Mouse (Mus musculus) T-helper 1 cell (primary cell): ENCODE measurements around the gene Olfr1512.
"Not testable (repeated sequence)": the region's sequence is repeated elsewhere in the genome, so short reads cannot be mapped to it uniquely, and the experiment has no call there.

ENCODE experiments used
- in situ Hi-C: fragments of 300-600 bp; cut with MboI, MseI; formaldehyde crosslinking; loops from one replicate; pipeline ENCODE4 v1.15.1; 2025; ENCODE audit warnings: high pct_unique_total_duplicates

Gene Olfr1512

GRCm38 (mm10) chr14:52379068-52379467 lies at the start of gene Olfr1512:
Olfr1512 (minus strand) TSS chr14:52379168.
- in situ Hi-C loops: no loop called here

GRCm38 (mm10) chr14:52427686-52428085 lies 48.7 kb upstream of the Olfr1512 start:
- in situ Hi-C loops: no loop called here

DNA sequence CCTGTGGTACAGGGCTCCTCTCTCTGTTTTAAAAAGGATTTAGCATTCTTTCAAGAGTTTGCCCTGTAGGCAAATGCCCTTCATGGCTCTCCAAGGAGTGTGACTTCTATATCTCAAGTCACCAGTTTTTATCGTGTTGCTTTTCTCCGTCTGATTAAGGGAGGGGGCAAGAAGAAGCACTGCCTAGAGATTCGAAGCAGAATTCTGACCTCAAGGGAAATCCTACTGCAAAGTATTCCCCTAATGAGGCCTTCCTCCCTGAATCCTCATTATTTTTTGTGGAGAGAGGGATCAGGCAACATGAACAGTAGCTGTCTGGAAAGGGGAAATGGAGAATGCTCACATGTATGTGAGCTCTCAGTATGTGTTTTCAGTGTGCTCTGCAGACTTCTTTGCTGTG lies 35.3 kb upstream of the Olfr1512 start, which contains the start of gene Olfr1510:
Gene Olfr1510 (minus strand): TSS at position 101 of the 400 bp plus-strand sequence.
- in situ Hi-C loops: no loop called here

DNA sequence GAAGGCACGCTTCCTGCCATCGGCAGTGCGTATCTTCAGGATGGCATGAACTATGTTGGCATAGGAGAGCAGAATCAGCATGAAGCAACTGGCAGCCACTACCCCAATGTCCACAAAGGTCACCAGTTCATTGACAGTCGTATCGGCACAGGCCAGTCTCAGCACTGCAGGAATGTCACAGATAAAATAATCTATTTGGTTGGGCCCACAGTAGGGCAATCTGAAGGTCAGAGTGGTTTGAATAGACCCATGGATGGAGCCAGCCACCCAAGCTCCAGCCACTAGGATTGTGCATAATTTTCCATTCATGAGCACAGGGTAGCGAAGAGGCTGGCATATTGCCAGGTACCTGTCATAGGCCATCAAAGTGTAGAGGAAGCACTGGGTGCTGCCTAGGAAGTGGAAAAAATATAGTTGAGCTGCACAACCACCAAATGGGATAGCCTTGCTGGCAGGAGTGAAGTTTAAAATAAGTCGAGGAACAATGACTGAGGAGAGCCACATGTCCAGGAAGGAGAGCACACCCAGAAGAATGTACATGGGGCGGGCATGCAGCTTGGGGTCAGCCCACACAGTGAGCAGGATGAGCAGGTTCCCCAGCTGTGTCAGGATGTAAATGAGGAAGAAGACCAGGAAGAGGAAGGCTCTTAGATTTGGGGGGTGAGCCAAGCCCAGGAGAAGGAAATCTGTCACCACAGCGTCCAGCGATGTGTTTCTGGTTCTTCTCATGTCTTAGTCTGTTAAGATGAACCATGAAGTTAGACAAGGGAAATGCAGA lies 31.4 kb upstream of the Olfr1512 start:
- in situ Hi-C loops: not testable (repeated sequence)

DNA sequence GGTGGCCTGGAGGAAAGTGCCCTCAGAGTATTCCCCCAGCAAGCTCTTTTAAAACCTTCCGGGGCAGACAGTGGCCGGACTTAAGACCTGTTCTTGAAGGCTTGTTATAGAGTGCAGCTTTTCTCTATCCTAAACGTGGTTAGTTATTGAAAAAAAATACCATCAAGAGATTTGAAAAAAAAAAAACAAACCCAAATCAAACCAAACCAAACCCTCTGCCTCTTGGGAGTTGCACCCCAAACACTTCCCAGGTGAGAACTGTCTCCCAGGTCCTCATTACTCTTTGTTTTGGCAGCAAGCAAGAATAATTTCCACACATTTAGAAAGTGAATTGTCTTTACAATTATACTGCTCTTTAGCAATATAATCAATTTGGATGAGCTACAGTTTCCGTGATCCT lies 18.3 kb upstream of the Olfr1512 start, which contains the start of gene Olfr1511:
Gene Olfr1511 (minus strand): TSS at position 101 of the 400 bp plus-strand sequence.
- in situ Hi-C loops: no loop called here

DNA sequence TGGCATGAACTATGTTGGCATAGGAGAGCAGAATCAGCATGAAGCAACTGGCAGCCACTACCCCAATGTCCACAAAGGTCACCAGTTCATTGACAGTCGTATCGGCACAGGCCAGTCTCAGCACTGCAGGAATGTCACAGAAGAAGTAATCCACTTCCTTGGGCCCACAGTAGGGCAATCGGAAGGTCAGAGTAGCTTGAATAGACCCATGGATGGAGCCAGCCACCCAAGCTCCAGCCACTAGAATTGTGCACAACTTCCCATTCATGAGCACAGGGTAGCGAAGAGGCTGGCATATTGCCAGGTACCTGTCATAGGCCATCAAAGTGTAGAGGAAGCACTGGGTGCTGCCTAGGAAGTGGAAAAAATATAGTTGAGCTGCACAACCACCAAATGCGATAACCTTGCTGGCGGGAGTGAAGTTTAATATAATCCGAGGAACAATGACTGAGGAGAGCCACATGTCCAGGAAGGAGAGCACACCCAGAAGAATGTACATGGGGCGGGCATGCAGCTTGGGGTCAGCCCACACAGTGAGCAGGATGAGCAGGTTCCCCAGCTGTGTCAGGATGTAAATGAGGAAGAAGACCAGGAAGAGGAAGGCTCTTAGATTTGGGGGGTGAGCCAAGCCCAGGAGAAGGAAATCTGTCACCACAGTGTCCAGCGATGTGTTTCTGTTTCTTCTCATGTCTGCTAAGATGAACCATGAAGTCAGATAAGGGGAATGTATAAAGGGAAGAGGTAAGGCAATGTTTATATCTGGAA lies 11.3 kb upstream of the Olfr1512 start:
- in situ Hi-C loops: not testable (repeated sequence)

DNA sequence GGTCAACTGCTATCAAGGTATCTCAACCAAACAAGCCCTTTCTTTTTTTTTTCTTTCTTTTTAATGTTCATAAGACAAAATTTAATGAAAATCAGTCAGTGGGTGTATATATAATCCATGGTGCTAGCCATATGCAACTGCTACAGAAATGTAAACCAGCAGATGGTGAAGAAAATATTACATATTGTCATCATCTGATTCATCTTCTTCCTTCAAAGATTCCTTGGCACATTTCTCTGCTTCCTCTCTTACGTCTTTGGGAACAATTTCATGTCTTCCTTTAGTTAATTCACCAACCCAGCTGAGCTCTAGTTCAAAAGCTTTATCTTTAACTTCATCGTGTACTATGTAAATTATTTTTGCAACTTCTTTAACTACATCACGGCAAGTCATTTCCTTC lies 10.2 kb downstream of the Olfr1512 start:
- in situ Hi-C loops: no loop called here

DNA sequence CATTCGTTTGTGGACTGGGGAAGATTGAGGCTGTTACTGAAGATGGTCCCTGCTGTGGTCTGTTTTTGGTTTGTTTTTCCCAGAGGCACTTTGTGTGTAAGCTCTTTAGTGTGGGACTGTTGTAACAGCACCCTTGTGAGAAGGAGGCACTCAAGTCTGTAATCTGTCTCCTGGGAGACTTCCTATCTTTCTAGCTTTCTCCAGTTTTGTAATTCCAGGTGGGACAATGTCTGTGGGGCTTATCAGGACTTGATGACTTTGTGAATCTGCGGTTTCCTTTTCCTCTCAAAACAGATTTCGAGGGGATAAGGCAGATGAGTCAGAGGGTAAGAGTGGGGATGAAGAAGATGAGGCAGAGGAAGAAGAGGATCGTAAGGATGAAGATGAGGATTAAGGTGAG lies 22.7 kb downstream of the Olfr1512 start, which contains the start of gene Olfr1513:
Gene Olfr1513 (minus strand): TSS at position 101 of the 400 bp plus-strand sequence.
- in situ Hi-C loops: no loop called here

- in situ Hi-C loops: no loop called here
These were observed 39.5 kb downstream of the Olfr1512 start for GRCm38 (mm10) chr14:52339512-52339852.

DNA sequence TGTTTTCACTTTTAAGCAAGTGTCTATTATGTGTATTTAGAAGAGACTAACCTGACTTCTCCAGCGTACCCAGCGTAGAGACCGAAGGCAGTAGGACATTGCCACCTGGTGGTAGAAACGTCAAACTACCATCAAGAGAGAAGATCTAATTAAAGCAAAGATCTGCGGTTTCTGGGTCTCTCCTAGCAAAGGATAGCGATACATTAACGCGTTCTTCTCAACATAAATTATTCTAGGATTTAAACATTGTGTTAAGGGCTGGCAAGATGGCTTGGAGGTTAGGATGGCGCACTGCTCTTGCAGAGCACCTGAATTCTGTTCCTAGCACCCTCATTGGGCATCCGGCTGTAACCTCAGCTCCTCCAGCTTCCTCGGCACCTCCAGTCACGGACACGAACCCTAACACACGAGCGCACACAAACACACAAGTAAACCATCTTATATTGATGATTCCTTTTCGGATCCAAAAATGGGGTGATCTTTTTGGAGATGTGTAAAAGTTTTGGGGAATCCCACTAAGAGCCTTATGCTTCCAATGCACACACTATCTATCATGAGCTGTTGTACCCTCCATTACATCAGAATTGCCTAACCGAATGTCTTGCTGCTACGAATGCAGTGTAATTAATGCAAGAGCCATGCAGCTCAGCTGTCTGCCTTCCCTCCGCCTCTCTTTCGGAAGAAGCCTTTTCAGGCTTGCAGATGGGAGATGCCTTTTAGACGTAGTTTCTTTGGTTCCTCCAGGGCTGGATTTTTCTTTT lies 40.0 kb downstream of the Olfr1512 start:
- in situ Hi-C loops: no loop called here

GRCm38 (mm10) chr14:52332171-52332570 lies 46.8 kb downstream of the Olfr1512 start:
- in situ Hi-C loops: no loop called here

- in situ Hi-C loops: no loop called here
These were observed 47.8 kb downstream of the Olfr1512 start for GRCm38 (mm10) chr14:52331069-52331750.

- in situ Hi-C loops: no loop called here
These were observed 50.8 kb downstream of the Olfr1512 start, which contains the start of gene Sall2 for GRCm38 (mm10) chr14:52327910-52328812. Sall2 (minus strand) TSS chr14:52328762.

DNA sequence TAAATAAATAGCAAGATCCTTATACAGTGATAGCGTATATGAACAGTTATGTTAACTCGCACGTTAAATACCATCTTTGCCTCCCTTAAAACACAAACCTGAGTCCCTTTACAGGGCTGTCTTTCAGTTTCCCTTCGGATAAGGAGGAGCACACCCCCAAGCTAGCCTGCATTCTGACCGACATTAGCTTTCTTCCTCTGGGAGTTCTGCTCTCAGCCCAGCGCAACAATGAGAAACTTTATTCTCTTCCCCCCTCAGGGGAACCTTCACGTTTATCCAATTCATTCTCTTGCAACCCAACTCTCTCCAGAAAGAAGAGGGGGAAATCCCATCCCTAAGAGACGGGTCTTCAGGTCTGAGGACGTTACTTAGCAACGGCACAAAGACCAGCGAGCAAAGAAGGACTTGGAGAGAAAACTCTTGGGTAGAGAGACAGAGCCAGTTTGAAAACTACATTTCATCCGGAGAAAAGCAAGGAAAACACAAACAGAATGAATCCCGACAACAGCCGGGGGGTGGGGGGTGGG lies 51.5 kb downstream of the Olfr1512 start:
- in situ Hi-C loops: no loop called here

GRCm38 (mm10) chr14:52325890-52326289 lies 53.1 kb downstream of the Olfr1512 start:
- in situ Hi-C loops: no loop called here
